Mouse (Mus musculus) embryo, embryonic 9.5 days (tissue): Measurements from ENCODE around the gene Gm43191.
"Not testable (repeated sequence)": the region's sequence is repeated elsewhere in the genome, so short reads cannot be mapped to it uniquely, and the experiment has no call there.

Experiments
- DNase-seq: peaks from one replicate; pipeline ENCODE4 v3.0.0-alpha.2; 2017; ENCODE audit errors: extremely low spot score

Gene Gm43191

DNA sequence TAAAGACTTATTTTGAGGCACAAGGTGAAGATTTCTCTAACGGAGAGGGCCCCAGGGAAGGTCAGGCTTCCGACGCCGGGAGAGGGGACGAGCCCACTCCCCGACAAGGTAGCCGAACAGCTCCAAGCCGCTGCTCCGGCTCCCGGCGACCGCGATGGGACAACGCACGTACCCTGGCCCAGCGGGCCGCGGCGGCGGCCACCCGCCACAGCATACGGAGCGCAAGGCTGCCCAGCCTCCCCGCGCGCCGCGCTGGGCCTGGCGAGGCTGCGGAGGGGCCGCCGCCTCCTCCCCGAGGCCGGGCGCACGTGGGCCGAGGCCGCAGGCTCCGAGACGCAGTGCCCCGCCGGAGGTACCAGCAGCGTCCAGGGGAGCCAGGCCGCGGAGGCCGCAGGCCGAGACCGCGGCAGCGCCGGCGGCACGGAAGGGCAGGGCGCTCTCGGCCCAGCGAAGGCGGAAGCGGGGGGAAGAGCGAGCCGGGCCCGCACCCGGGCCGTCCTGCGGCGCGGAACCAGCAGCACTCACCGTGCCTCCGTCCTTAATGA lies 19.1 kb downstream of the Gm43191 start:
- DNase-seq: no peak

DNA sequence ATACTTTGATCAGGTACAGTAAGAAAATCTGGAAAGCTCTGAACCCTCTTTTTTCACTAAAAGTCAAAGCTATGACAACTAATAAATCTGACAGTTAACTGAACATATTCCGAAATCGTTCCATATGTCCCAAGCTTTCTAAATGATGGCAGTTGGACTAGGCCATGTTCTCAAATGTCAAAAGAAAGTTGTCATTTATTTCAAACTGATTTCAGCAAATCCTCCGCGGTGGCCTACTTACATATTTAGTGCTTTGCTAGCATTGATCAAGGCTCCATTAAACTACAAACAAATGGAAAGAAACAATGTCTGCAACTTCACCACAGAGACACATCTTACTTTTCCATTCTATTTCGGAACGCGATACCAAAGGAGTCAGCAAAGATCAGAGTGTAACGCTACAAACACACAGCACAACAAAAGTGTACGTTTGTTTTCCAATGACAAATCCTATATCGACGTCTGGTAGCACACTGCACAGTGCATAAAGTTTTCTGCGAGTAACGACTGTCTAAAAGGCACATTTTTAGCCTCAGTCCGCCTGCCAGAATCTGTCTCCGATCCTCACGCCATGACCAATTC lies 19.7 kb downstream of the Gm43191 start:
- DNase-seq: no peak

DNA sequence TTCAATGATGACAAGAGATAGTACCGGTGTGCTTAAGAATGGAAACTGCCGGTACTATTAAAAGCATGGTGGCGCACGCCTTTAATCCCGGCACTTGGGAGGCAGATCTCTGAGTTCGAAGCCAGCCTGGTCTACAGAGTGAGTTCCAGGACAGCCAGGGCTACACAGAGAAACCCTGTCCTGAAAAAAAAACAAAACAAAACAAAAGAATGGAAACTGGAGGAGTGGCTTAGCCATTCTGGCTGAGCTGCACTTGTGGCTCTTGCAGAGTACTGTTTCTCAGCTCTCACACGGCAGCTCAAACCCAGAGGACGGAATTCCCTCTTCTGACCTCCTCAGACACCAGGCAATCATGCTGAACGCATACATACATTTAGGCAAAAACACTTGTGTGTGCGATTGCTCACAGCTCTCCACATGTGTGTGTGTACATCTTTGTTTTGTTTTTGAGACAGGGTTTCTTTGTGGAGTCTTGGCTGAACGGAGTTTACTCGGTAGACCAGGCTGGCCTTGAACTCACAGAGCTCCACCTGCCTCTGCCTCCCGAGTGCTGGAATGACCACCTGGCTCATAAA lies 21.1 kb downstream of the Gm43191 start:
- DNase-seq: no peak

DNA sequence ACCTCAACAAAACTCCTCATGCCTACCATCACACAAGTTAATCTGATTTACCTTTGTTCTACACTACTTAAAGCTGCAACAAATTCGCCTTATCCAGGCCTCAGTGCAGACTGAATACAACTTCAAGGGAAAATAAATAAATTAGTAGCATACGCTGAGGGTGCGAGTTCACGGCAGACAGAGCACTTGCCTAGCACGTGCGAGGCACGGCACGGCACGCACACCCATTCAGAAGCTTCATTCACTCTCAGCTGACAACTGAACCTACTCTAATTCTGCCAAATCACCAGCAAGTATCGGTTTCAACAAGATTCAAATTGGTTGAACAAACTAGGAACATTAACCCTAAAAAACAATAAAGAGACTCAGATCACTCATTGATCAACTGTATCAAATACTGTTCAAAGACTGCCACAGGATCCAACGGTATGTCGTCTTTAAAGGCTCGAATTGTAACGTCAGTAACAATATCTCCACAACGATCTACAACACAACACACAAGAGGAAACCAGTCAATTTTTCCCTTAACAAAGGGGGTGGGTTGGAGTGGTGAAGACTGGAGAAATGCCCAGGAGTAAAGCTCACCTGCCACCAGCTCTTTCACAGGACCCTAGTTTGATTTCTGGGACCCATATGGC lies 22.0 kb downstream of the Gm43191 start:
- no peak for DNase-seq

DNA sequence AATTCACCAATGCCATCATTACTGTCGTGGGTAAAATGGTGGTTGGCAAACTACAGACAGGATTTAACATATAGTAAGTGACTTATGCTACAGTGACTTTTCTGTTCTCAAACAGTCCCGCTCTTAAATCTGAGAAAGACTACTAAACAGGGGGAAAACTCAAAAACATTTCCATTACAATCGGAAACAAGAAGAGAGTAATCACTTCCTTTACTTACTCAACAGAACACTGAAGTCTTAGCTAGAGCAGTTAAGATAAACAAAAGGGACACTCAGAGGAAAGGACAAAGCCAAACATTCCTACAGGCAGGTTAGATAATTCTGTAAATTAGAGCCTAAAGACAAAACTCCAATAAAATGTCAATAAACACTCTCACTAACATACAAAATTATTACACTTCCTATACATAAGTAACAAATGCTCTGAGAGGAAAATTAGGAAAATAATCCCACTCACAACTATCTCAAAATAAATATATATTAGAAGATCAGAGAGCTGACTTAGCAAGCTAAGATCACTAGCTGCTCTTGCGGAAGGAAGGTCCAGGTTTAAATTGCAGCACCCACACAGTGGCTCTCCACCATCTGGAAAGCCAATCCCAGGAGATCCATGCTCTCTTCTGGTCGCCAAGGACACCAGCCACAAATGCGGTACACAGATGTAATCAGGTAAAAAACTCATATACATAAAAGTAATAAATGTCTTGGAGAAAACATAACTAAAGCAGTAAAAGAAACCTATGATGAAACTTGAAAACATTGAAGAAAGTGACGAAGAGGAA lies 24.7 kb downstream of the Gm43191 start:
- DNase-seq: no peak

DNA sequence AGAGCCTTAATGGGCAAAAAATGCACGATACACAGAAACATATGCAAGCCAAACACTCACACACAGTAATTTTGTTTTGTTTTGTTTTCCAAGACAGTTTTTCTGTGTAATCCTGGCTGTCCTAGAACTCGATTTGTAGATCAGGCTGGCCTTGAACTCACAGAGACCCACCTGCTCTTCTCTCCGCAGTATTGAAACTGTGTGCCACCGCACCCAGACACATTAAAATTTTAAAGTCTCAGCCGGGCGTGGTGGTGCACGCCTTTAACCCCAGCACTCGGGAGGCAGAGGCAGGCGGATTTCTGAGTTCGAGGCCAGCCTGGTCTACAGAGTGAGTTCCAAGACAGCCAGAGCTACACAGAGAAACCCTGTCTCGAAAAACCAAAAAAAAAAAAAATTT lies 27.0 kb downstream of the Gm43191 start:
- not testable (repeated sequence) for DNase-seq

DNA sequence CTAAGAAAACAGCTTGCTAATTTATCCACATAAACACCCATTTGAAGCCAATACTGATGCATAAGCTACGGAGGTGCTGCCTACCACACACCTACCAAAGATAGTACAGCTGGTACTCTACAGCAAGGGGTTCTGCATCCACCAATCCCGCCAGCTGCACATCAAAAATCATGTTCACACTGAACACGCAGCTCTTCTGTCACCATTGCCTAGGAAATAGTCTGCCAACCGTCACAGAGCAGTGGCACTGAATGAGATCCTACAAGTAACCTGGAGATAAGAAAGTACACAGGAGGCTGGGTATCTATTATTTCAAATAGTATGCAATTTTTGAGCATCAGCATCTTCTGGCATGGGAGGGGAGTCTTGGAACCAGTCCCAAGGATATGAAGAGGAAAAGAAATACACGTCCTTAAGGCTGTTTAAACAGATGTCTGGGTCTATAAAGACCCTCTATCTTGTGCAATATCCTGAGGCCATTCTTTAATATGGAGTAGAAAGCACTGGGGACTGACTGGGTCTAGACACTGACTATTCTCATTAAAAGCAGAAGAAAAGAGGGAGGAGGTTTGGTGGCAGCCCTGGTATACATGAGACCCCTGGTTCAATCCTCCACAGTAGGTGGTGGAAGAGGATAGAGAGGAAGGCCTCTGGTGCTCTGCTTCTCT lies 27.6 kb downstream of the Gm43191 start:
- DNase-seq: no peak

DNA sequence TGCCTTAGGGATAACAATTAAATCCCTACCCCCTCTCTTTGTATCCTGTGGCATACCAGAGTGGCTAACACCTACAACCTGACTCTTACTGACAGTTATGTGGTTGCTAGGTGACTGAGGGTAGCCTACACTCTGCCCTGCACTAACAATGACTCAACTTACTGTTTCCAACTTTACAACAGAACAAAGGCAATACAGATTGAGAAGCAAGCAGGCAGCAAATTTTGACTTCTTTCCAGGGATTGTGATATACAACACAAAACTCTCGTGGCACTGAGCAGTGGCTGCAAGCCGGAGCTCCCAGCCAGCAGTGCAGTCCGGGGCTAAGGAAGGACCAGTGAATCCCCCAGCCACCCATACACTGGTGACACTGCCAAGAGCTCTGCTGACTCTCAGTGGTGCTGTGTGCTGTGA lies 29.0 kb downstream of the Gm43191 start:
- DNase-seq: no peak

DNA sequence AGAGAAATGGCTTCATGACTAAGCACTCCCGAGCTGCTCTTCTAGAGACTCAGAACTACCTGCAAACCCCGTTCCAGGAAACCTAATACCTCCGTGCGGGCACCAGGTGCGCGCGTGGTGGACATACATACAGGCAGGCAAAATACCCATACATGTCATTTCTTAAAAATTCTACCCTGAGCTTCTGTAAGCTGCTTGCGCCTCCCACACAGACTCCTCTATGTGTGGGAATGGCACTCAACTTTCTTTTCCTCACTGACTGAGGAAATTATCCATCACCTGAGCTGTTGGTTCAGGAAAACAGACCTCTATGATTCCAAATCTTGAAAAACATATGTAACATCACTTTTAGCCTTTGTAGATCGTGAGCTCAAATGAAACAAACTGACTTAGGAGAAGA lies 30.4 kb downstream of the Gm43191 start:
- no peak for DNase-seq

DNA sequence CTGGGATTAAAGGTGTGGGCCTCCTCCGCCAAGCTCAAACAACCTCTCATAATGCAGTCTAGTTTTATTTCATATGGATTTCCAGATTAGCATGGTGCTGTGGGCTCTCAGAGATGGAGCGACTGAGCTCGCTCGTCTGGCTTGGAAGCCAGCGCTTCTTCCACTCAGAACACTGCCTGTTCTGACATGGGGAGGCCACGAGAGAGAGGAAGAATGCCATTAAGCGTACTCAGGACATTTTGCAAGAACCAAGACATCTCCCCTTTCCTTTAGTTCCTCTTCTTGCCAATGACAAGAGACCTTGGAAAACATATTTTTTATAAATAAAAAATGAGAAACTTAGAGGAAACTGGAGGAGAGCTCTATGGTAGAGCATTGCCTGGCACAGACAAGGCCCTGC lies 32.3 kb downstream of the Gm43191 start:
- no peak for DNase-seq

DNA sequence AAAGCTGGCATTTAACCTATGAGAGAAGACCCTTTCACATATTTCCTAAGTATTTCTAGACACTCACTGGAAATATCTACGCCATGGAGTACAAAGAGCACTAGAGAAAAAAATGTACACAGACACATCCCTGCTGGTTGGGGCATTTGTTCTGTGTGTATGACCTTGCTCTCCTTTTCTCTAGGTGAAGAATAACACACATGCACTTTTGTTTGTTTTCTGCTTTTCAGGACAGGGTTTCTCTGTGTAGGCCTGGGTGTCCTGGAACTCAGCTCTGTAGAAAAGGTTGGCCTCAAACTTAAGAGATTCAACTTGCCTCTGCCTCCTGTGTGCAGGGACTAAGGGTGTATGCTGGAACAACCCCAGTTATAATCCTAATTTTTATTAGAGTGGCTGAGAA lies 34.7 kb downstream of the Gm43191 start:
- no peak for DNase-seq

DNA sequence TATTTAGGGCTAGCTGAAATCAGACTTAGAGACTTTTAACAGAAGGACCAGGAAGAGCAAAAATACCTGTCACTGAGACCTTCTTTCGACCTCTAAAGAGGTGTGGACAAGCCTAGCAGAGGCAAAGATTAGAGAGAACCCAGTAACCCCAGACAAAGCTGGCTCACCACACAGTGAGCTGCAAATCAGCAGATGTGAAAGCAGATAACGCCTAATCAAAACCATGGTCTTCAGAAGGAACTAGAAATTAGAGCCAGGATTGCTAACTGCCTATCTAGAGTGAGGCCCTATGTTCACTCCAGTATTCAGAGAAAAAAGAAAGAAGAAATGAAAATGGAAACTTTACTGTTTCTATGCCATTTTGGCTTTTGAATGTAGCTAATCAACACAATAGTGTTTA lies 38.7 kb downstream of the Gm43191 start:
- DNase-seq: no peak

DNA sequence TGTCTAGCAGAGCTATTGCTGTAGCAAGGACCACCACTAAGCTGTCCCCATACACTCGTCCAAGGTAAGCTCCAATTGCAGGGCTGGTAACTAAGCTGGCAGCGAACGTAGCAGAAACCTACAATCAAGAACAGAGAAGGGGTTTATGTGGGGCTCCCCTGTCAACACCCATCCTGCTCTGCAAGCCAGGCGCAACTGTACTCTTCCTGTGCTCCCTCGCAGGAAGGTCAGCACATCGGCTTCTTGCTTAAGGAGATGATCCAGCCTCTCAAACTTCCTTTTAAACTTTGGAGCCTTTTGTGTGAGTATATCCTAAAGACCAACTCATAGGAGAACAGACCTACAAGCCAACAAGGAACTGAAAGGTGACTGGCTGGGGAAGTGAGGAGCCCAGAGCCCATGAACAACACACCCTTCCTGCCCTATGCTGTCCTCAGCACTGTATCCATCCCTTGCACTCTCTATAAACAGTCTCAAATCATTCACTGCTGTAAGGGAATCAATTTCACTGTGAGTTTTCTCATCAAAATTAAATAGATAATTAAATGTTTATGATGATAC lies 39.2 kb downstream of the Gm43191 start:
- DNase-seq: no peak

DNA sequence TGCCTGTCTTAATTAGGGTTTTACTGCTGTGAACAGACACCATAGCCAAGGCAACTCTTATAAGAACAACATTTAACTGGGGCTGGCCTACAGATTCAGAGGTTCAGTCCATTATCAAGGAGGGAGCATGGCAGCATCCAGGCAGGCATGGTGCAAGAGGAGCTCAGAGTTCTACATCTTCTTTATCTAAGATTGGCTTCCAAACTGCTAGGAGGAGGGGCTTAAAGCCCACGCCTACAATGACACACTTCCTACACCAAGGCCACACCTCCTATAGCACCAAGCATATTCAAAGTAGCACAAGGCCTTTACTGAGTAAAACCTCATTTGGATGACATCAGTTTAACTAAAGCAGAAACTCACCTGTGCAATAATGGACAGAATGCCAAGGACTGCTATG lies 41.0 kb downstream of the Gm43191 start:
- DNase-seq: no peak

DNA sequence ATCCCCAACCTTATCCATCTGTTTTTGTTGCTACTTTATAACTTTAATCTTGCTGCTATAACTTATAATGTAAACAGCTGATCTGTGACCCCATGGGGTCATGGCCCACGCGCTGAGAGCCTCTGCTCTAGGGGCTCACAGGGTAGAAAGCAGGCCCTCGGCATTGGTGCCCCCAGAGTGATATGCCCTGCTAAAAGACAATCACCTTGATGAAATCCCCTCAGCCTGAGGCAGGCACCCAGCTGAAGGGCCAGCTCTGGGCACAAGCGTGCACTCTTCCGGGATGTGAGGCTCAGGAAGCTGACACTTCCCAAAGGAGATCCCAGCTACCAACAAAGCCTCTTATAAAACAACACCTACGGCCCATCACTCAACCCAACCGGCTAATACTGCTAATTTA lies 42.5 kb downstream of the Gm43191 start:
- no peak for DNase-seq

DNA sequence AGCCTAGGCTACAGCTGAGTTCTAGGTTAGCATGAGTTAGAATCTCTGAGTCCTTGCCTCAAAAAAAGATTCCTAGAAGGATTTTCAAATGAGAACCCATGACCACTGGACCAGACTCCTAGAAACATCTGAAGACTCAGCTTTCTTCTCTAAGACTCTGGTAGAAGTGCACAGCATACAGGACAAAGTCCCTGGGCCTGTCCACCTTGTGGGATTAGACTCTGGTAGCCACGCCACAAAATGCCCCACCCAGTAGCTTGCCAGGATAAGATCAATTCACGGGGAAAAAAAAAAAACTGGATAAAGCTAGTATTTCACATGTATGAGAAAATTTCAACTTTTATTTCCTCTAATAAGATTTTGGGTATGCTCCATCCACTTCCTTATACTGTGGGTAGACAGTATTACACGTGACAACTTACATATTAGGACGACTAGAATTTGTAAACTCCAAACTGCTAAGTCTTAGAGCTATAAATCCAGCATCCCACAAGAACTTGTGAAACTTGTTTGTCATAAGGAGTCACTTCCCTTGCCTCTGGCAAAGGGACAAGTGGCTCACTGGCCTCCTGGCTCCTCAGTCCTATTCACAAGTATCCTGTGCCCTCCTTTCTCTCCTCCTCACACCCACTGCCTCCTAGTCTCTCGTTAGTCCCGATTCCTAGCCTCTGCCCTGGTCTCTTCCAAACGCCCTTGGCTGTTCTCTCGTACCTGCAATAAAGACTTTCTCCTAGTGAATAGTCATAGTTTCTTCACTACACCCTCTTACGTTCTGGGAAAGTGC lies 43.2 kb downstream of the Gm43191 start:
- no peak for DNase-seq

DNA sequence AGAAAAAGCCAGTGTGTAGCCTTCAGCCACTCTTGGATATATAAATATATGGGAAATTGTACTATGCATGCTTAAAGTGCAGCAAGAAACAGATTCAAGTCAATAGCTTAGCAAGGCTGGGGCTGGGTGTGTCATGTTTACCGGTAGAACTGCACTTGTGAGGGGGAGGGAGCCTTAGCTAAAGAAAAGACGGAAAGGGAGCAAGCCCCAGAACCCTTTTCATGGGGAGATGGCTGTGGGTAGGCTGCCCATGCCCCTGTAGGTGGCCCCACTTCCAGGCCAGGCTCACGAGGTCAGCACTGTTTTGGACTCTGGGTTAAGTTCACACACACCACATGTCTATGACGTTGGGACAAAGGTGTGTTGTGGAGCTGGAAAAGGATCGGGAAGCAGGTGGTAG lies 45.3 kb downstream of the Gm43191 start:
- no peak for DNase-seq

DNA sequence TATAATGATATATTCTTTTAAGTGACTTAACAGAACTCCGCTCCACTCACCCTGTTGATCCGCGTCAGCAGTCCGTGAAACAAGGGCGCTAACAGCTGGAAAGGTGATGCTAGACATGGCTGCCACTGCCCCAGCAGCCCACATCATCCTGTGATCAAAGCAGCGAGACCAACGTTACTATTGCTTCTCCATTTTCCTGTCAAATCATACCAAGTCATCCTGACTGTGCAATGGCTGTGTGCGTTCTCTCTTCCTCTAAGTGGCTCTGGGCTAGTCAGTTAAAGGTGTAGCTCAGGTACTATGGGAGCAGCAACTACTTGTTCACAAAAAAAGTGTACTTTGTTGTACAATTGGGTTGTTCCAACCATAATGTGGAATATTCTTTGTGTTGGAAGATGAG lies 46.2 kb downstream of the Gm43191 start:
- no peak for DNase-seq

DNA sequence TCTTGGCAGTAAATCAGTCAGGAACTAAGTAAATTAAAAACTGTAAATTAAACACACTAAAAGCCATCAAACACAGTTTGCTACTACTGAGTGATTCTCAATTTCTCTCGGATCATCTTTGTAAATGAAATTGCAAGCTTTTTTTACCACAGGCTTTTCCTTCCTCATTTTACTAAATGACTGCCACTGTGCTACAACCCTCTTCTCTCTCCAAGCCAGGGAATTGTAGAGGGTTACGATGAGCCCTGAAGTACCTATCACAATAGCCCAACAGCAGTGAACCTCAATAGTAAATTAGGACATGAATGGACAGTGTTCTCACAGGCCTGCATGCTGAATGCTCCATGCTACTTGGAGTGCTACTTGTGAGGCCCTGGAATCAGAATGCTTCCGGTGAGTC lies 47.0 kb downstream of the Gm43191 start:
- no peak for DNase-seq

DNA sequence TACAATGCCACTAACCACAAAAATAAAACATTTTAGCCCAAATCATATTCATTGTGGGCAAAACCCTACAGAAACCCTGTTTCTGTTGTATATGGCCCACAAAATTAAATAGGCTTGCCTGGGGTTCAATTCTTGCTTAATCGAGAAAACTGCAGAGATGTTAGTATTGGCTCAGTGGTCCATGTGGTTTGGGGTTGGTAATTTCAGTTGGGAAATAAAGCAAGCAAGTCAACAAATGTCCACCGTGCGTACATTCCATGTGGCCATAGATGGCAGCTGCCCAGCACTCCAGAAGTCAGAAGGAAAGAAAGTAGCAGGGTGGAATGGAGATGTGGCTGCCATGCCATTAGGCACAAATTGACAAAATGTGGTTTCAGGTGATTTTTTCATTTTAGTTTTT lies 48.1 kb downstream of the Gm43191 start:
- DNase-seq: no peak

DNA sequence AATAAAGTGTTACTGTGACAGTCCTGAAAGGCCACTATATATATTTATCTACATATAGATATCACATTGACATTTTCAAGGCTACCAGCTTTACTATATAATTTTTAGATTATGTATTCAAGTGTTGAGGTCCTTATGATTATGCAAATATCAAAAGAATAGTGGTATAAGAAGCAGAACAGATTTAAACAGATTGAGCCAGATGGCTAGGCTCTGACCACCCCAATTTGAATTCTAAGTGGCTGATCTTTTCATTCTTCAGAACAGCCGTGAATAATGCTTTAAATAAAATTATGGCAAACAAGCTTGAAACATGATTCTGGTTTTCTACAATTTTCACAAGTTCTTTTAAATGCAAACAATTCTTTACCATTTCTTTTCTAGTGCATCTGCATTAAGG lies 49.6 kb downstream of the Gm43191 start:
- no peak for DNase-seq
